8 mouse cellular contexts compared by ENCODE assay signal in the genomic region with DNA sequence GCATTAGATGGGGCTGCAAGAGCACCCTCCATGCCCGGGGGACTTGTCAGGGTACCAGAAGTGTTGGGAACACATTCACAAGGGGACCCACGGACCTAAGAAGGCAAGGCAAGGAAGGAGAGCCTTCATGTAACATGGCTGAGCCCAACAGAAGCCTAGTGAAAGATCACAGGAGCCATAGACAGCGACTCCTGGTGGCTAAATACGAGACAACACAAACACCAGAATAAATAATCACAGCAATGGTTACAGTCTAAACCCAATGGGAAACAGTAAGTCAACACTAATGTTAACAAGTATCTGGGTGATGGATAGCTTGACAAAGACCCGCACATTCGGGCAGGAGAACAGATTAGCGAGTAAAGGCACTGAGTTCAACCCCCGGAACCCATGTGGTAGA. TPM values are rescaled to one million over a fixed set of nuclear protein-coding genes. Genes with fewer than 3 reads are reported as not detected.
DNase-seq lines count a peak whose midpoint lies in the region; ATAC-seq and TF ChIP-seq lines count a peak whose summit lies in the region.

No protein-coding gene starts in this region.

- no peak overlapping the region for H3K27ac ChIP-seq in forebrain, embryonic 11.5 days (ENCODE audit: low read depth, low read length)
- H3K27ac ChIP-seq in forebrain, embryonic 16.5 days (ENCODE audit: low read length), result no peak overlapping the region
- no peak overlapping the region for H3K27ac ChIP-seq in lung, embryonic 14.5 days (ENCODE audit: low read depth)
- no peak overlapping the region for H3K27ac ChIP-seq in cortical plate, adult 2 months (ENCODE audit: insufficient read depth, low read length)

- H3K36me3 ChIP-seq in forebrain, embryonic 11.5 days (ENCODE audit: control insufficient read depth, insufficient read depth, low read length), result no peaks in the 10 kb centered on the region
- no peaks in the 10 kb centered on the region for H3K36me3 ChIP-seq in forebrain, embryonic 16.5 days (ENCODE audit: control insufficient read depth, insufficient read depth)
- 0 out of 2 replicates have a peak, but pooled peaks cover 17% of the 10 kb centered on the region for H3K36me3 ChIP-seq in lung, embryonic 14.5 days (ENCODE audit: insufficient read depth)
- H3K36me3 ChIP-seq in megakaryocyte, embryonic 14.5 days (replicated peaks; ENCODE audit: low read length), result peaks cover 77% of the 10 kb centered on the region

- H3K4me2 ChIP-seq in forebrain, embryonic 11.5 days (ENCODE audit: low read depth, low read length, severe bottlenecking), result no peak overlapping the region
- no peak overlapping the region for H3K4me2 ChIP-seq in forebrain, embryonic 16.5 days (ENCODE audit: low read length)
- H3K4me2 ChIP-seq in lung, embryonic 14.5 days, result no peak overlapping the region

- TF ChIP-seq CTCF in lung, embryonic 14.5 days (IDR thresholded peaks at IDR 0.05; ENCODE audit: low read depth), result peak; percentile 73
- TF ChIP-seq CTCF in cortical plate, adult 2 months (IDR thresholded peaks at IDR 0.05; ENCODE audit: extremely low read depth, insufficient read depth, low read length), result peak; percentile 29; the same call in 1 of the 2 replicates

- H3K4me3 ChIP-seq in forebrain, embryonic 11.5 days (ENCODE audit: low read depth, low read length), result no peak overlapping the region
- H3K4me3 ChIP-seq in forebrain, embryonic 16.5 days (replicated peaks; ENCODE audit: low read length), result no peak overlapping the region
- no peak overlapping the region for H3K4me3 ChIP-seq in lung, embryonic 14.5 days (ENCODE audit: low read depth, low read length)
- H3K4me3 ChIP-seq in cortical plate, adult 2 months (ENCODE audit: insufficient read depth, low read length), result no peak overlapping the region
- H3K4me3 ChIP-seq in megakaryocyte, embryonic 14.5 days (replicated peaks), result peak overlapping the region; percentile 62

- H3K4me1 ChIP-seq in forebrain, embryonic 11.5 days (replicated peaks; ENCODE audit: control insufficient read depth, insufficient read depth, low read length), result no peaks in the 10 kb centered on the region
- H3K4me1 ChIP-seq in forebrain, embryonic 16.5 days (replicated peaks; ENCODE audit: control insufficient read depth, insufficient read depth, low read length), result no peaks in the 10 kb centered on the region
- no peaks in the 10 kb centered on the region for H3K4me1 ChIP-seq in lung, embryonic 14.5 days (ENCODE audit: insufficient read depth)
- H3K4me1 ChIP-seq in cortical plate, adult 2 months (ENCODE audit: control insufficient read depth, insufficient read depth, low read length), result 0 out of 2 replicates have a peak, but pooled peaks cover 1% of the 10 kb centered on the region
- H3K4me1 ChIP-seq in megakaryocyte, embryonic 14.5 days, result peaks cover 64% of the 10 kb centered on the region

- TF ChIP-seq POLR2A in cortical plate, adult 2 months (IDR thresholded peaks at IDR 0.05; ENCODE audit: extremely low read depth, insufficient read depth, low read length), result no peak

- no peak for ATAC-seq in forebrain, embryonic 11.5 days (replicated peaks; ENCODE audit: low FRiP score)
- ATAC-seq in forebrain, embryonic 16.5 days, result no peak
- no peak for ATAC-seq in lung, embryonic 14.5 days (ENCODE audit: insufficient read depth)

- H3K9me3 ChIP-seq in forebrain, embryonic 11.5 days (ENCODE audit: control insufficient read depth, low read length), result no peaks in the 10 kb centered on the region
- no peaks in the 10 kb centered on the region for H3K9me3 ChIP-seq in forebrain, embryonic 16.5 days (ENCODE audit: control insufficient read depth, low read length)
- no peaks in the 10 kb centered on the region for H3K9me3 ChIP-seq in lung, embryonic 14.5 days (ENCODE audit: low read depth, low read length)
- H3K9me3 ChIP-seq in megakaryocyte, embryonic 14.5 days, result no peaks in the 10 kb centered on the region

- 54% methylated on average over 8 of the region's 8 CpGs for WGBS in forebrain, embryonic 11.5 days
- 56% methylated on average over 8 of the region's 8 CpGs for WGBS in forebrain, embryonic 16.5 days
- 52% methylated on average over 8 of the region's 8 CpGs for WGBS in lung, embryonic 14.5 days

- DNase-seq in forebrain, embryonic 11.5 days (ENCODE audit: low spot score), result peak; percentile 62
- peak; percentile 75 for DNase-seq in lung, embryonic 14.5 days
- DNase-seq in lung, postnatal 25 days (ENCODE audit: low spot score), result no peak
- no peak for DNase-seq in adrenal gland, postnatal 25 days
- no peak for DNase-seq in adrenal gland, postnatal 36 days

- no peak overlapping the region for H3K9ac ChIP-seq in forebrain, embryonic 11.5 days (ENCODE audit: low read length)
- H3K9ac ChIP-seq in forebrain, embryonic 16.5 days (replicated peaks; ENCODE audit: low read depth, low read length), result no peak overlapping the region
- no peak overlapping the region for H3K9ac ChIP-seq in lung, embryonic 14.5 days

- no peaks in the 10 kb centered on the region for H3K27me3 ChIP-seq in forebrain, embryonic 11.5 days (ENCODE audit: control insufficient read depth, insufficient read depth, low read length)
- no peaks in the 10 kb centered on the region for H3K27me3 ChIP-seq in forebrain, embryonic 16.5 days (replicated peaks; ENCODE audit: control insufficient read depth, insufficient read depth, low read length)
- H3K27me3 ChIP-seq in lung, embryonic 14.5 days (ENCODE audit: insufficient read depth, low read length), result no peaks in the 10 kb centered on the region
- no peaks in the 10 kb centered on the region for H3K27me3 ChIP-seq in megakaryocyte, embryonic 14.5 days (replicated peaks)

RNA-seq across cellular contexts. Expression of gene Atf6, which starts 23.2 kb away (rescaled TPM):
- 8.9 and 9.8 TPM in 2 replicates for polyA plus RNA-seq in forebrain, embryonic 11.5 days (2014; fragmentation: Nextera tagmentation; extraction: Ambion mirVana)
- 7.7 and 8.1 TPM in 2 replicates for polyA plus RNA-seq in forebrain, embryonic 16.5 days (2015; fragmentation: Nextera tagmentation; extraction: Ambion mirVana)
- 9.9 and 11.2 TPM in 2 replicates for polyA plus RNA-seq in lung, embryonic 14.5 days (2014; fragmentation: Nextera tagmentation; extraction: Ambion mirVana)
- polyA plus RNA-seq in cortical plate, adult 2 months (2012; rRNA removed), result 25.9 and 27.7 TPM in 2 replicates
- polyA plus RNA-seq in megakaryocyte, embryonic 14.5 days (2012; ENCODE audit: insufficient read depth, low replicate concordance), result 3.1 and 4.8 TPM in 2 replicates
- 34.5 and 34.8 TPM in 2 replicates for total RNA-seq in adrenal gland, postnatal 25 days (2021)
- 10 to 100 TPM; 34.5 to 40.6 TPM for total RNA-seq in adrenal gland, postnatal 36 days (2021)

RNA-seq across cellular contexts. Expression of gene Gm26620, which starts 40.5 kb away (rescaled TPM):
- 0.37 TPM in 1 of 2 replicates, not detected in the other for polyA plus RNA-seq in forebrain, embryonic 11.5 days (2014; fragmentation: Nextera tagmentation; extraction: Ambion mirVana)
- polyA plus RNA-seq in forebrain, embryonic 16.5 days (2015; fragmentation: Nextera tagmentation; extraction: Ambion mirVana), result 0.58 and 1.1 TPM in 2 replicates
- 0.66 TPM in 1 of 2 replicates, not detected in the other for polyA plus RNA-seq in lung, embryonic 14.5 days (2014; fragmentation: Nextera tagmentation; extraction: Ambion mirVana)
- 0.81 and 0.83 TPM in 2 replicates for polyA plus RNA-seq in cortical plate, adult 2 months (2012; rRNA removed)
- 3.3 and 14.1 TPM in 2 replicates for polyA plus RNA-seq in megakaryocyte, embryonic 14.5 days (2012; ENCODE audit: insufficient read depth, low replicate concordance)
- 0.55 TPM in 1 of 2 replicates, not detected in the other for total RNA-seq in adrenal gland, postnatal 25 days (2021)
- total RNA-seq in adrenal gland, postnatal 36 days (2021), result under 1 TPM; 0.53 to 0.95 TPM

RNA-seq across cellular contexts. Expression of gene Dusp12, which starts 41.0 kb away (rescaled TPM):
- 28.7 and 29.3 TPM in 2 replicates for polyA plus RNA-seq in forebrain, embryonic 11.5 days (2014; fragmentation: Nextera tagmentation; extraction: Ambion mirVana)
- polyA plus RNA-seq in forebrain, embryonic 16.5 days (2015; fragmentation: Nextera tagmentation; extraction: Ambion mirVana), result 32.6 and 39.2 TPM in 2 replicates
- polyA plus RNA-seq in lung, embryonic 14.5 days (2014; fragmentation: Nextera tagmentation; extraction: Ambion mirVana), result 36.7 and 39.9 TPM in 2 replicates
- polyA plus RNA-seq in cortical plate, adult 2 months (2012; rRNA removed), result 32.0 and 32.5 TPM in 2 replicates
- 2.7 and 7.6 TPM in 2 replicates for polyA plus RNA-seq in megakaryocyte, embryonic 14.5 days (2012; ENCODE audit: insufficient read depth, low replicate concordance)
- total RNA-seq in adrenal gland, postnatal 25 days (2021), result 18.9 and 19.4 TPM in 2 replicates
- 10 to 100 TPM; 18.9 to 19.8 TPM for total RNA-seq in adrenal gland, postnatal 36 days (2021)

Comparison
In these comparisons a context has a peak if more than half of its experiments do, and no peak if none do; other contexts are left out.
1. DNase-seq: peak in forebrain, embryonic 11.5 days (single experiment) and lung, embryonic 14.5 days (single experiment); none in lung, postnatal 25 days (single experiment), adrenal gland, postnatal 25 days (single experiment) and adrenal gland, postnatal 36 days (0 of 2).